Mouse (Mus musculus) lung, embryonic 16.5 days (tissue): Measurements from ENCODE around the gene Fbxo41. TPM values are rescaled to one million over a fixed set of nuclear protein-coding genes. Genes with fewer than 3 reads are reported as not detected.

ENCODE experiments used
- ATAC-seq: fragments of 200-750 bp; cut with Nextera tagmentation; 2 replicates; pipeline ENCODE4 v1.8.0; 2017; ENCODE audit warnings: low read depth, mild to moderate bottlenecking, moderate library complexity
- H3K27ac ChIP-seq: fragments of 300-500 bp; sonication (generic); 2 replicates; pipeline ENCODE4 v1.5.1; 2014; ENCODE audit warnings: mild to moderate bottlenecking, control low read depth, low read length
- H3K27me3 ChIP-seq: fragments of 300-500 bp; sonication (generic); 2 replicates; pipeline ENCODE4 v1.6.1; 2014; ENCODE audit warnings: low read depth, low read length, mixed read lengths; ENCODE audit not compliant: control insufficient read depth, insufficient read depth
- H3K36me3 ChIP-seq: fragments of 300-500 bp; sonication (generic); 2 replicates; pipeline ENCODE4 v1.6.1; 2014; ENCODE audit warnings: low read length; ENCODE audit not compliant: control insufficient read depth, insufficient read depth
- H3K4me1 ChIP-seq: fragments of 300-500 bp; sonication (generic); replicated peaks from 2 replicates; pipeline ENCODE4 v1.6.1; 2014; ENCODE audit warnings: low read length, mixed read lengths; ENCODE audit not compliant: control insufficient read depth, insufficient read depth
- H3K4me2 ChIP-seq: fragments of 300-500 bp; sonication (generic); 2 replicates; pipeline ENCODE4 v1.6.1; 2014; ENCODE audit warnings: low read depth, low read length, control low read depth
- H3K4me3 ChIP-seq: fragments of 300-500 bp; sonication (generic); 2 replicates; pipeline ENCODE4 v1.5.1; 2014; ENCODE audit warnings: mild to moderate bottlenecking, low read length, control low read depth
- H3K9ac ChIP-seq: fragments of 300-500 bp; sonication (generic); 2 replicates; pipeline ENCODE4 v1.6.1; 2014; ENCODE audit warnings: low read length, control low read depth
- H3K9me3 ChIP-seq: fragments of 300-500 bp; sonication (generic); 2 replicates; pipeline ENCODE4 v1.6.1; 2016; ENCODE audit warnings: low read length; ENCODE audit not compliant: control insufficient read depth
- WGBS: fragments of 180-500 bp; shearing (Covaris S2); extraction: QIAGEN DNeasy Blood & Tissue Kit; methylation state at CpG from one replicate; pipeline ENCODE4 v1.1.7; 2014; 5-methylcytosine and 5-hydroxymethylcytosine counted together
- polyA plus RNA-seq: library from polyadenylated mRNA; unstranded; fragments of >200 nt; fragmentation: Nextera tagmentation; extraction: Ambion mirVana; gene quantifications from 2 replicates; pipeline ENCODE4 v1.2.1, GENCODE M21; 2015

Gene Fbxo41
- polyA plus RNA-seq, 1 experiment from 2014 or later = 0.08 TPM

- no peak overlapping the region for H3K9ac ChIP-seq
Measured at GRCm38 (mm10) chr6:85480685-85481084, 22.1 kb downstream of the Fbxo41 start.

GRCm38 (mm10) chr6:85479979-85480378, 22.8 kb downstream of the Fbxo41 start:
- H3K27me3 ChIP-seq = peaks cover 26% of the 10 kb centered on the region
- H3K4me2 ChIP-seq = no peak overlapping the region
- H3K36me3 ChIP-seq = no peaks in the 10 kb centered on the region
- no peak overlapping the region for H3K4me3 ChIP-seq
- H3K9ac ChIP-seq = no peak overlapping the region
- no peak overlapping the region for H3K27ac ChIP-seq
- WGBS = 82% methylated on average over 5 of the region's 5 CpGs
- H3K9me3 ChIP-seq = no peaks in the 10 kb centered on the region
- no peak for ATAC-seq
- peaks cover 8% of the 10 kb centered on the region; the same call in 1 of the 2 replicates for H3K4me1 ChIP-seq

More at GRCm38 (mm10) chr6:85480685-85481084, 22.1 kb downstream of the Fbxo41 start:
- no peaks in the 10 kb centered on the region for H3K36me3 ChIP-seq
- H3K4me2 ChIP-seq = no peak overlapping the region
- peaks cover 33% of the 10 kb centered on the region for H3K27me3 ChIP-seq
- no peak overlapping the region for H3K4me3 ChIP-seq
- no peak overlapping the region for H3K27ac ChIP-seq
- peaks cover 8% of the 10 kb centered on the region; the same call in 1 of the 2 replicates for H3K4me1 ChIP-seq
- 61% methylated on average over 16 of the region's 16 CpGs for WGBS
- H3K9me3 ChIP-seq = no peaks in the 10 kb centered on the region
- ATAC-seq = no peak

- Histone ChIP-seq H3K36me3 (no peaks in the 10 kb centered on the region), H3K4me1 (no peaks in the 10 kb centered on the region), H3K27ac (no peak overlapping the region), H3K27me3 (peaks cover 11% of the 10 kb centered on the region), H3K9me3 (no peaks in the 10 kb centered on the region), H3K9ac (no peak overlapping the region), H3K4me2 (no peak overlapping the region), H3K4me3 (no peak overlapping the region)
- no peak for ATAC-seq
- 32% methylated on average over 14 of the region's 14 CpGs for WGBS
Measured at GRCm38 (mm10) chr6:85478416-85478815, 24.4 kb downstream of the Fbxo41 start.

GRCm38 (mm10) chr6:85477366-85477917, 25.4 kb downstream of the Fbxo41 start:
- Histone ChIP-seq H3K27ac (no peak overlapping the region), H3K4me3 (no peak overlapping the region), H3K9me3 (no peaks in the 10 kb centered on the region), H3K4me1 (no peaks in the 10 kb centered on the region), H3K4me2 (no peak overlapping the region), H3K27me3 (peaks cover 5% of the 10 kb centered on the region; the same call in 1 of the 2 replicates), H3K36me3 (no peaks in the 10 kb centered on the region), H3K9ac (no peak overlapping the region)
- ATAC-seq = no peak
- 28% methylated on average over 10 of the region's 10 CpGs for WGBS

- no peak for ATAC-seq
- Histone ChIP-seq H3K4me1 (no peaks in the 10 kb centered on the region), H3K9ac (no peak overlapping the region), H3K4me2 (no peak overlapping the region), H3K4me3 (no peak overlapping the region), H3K9me3 (no peaks in the 10 kb centered on the region), H3K27me3 (0 out of 2 replicates have a peak, but pooled peaks cover 3% of the 10 kb centered on the region), H3K27ac (no peak overlapping the region), H3K36me3 (no peaks in the 10 kb centered on the region)
- WGBS = 67% methylated on average over 3 of the region's 3 CpGs
Measured at GRCm38 (mm10) chr6:85475581-85475980, 27.2 kb downstream of the Fbxo41 start.

GRCm38 (mm10) chr6:85472542-85472941, 30.3 kb downstream of the Fbxo41 start:
- no peak overlapping the region for H3K4me2 ChIP-seq
- H3K4me1 ChIP-seq = no peaks in the 10 kb centered on the region
- H3K4me3 ChIP-seq = no peak overlapping the region
- 0 out of 2 replicates have a peak, but pooled peaks cover 2% of the 10 kb centered on the region for H3K27me3 ChIP-seq
- H3K9me3 ChIP-seq = no peaks in the 10 kb centered on the region
- H3K9ac ChIP-seq = no peak overlapping the region
- WGBS = 53% methylated on average over 5 of the region's 5 CpGs
- ATAC-seq = no peak
- peaks cover 12% of the 10 kb centered on the region for H3K36me3 ChIP-seq
- H3K27ac ChIP-seq = no peak overlapping the region

- Histone ChIP-seq H3K27me3 (no peaks in the 10 kb centered on the region), H3K9ac (no peak overlapping the region), H3K4me1 (no peaks in the 10 kb centered on the region), H3K9me3 (no peaks in the 10 kb centered on the region), H3K27ac (no peak overlapping the region), H3K36me3 (peaks cover 18% of the 10 kb centered on the region), H3K4me2 (no peak overlapping the region), H3K4me3 (no peak overlapping the region)
- no peak for ATAC-seq
- 49% methylated on average over 8 of the region's 8 CpGs for WGBS
Measured at GRCm38 (mm10) chr6:85471962-85472361, 30.8 kb downstream of the Fbxo41 start.

GRCm38 (mm10) chr6:85469660-85470430, 32.9 kb downstream of the Fbxo41 start:
- Histone ChIP-seq H3K4me3 (no peak overlapping the region), H3K27ac (no peak overlapping the region), H3K9ac (no peak overlapping the region), H3K4me2 (no peak overlapping the region), H3K36me3 (peaks cover 38% of the 10 kb centered on the region), H3K27me3 (no peaks in the 10 kb centered on the region), H3K9me3 (no peaks in the 10 kb centered on the region), H3K4me1 (no peaks in the 10 kb centered on the region)
- 64% methylated on average over 5 of the region's 5 CpGs for WGBS
- no peak for ATAC-seq

- Histone ChIP-seq H3K36me3 (peaks cover 75% of the 10 kb centered on the region), H3K9ac (no peak overlapping the region), H3K27me3 (no peaks in the 10 kb centered on the region), H3K9me3 (no peaks in the 10 kb centered on the region), H3K4me1 (no peaks in the 10 kb centered on the region), H3K27ac (no peak overlapping the region), H3K4me2 (no peak overlapping the region), H3K4me3 (no peak overlapping the region)
- ATAC-seq = no peak
Measured at GRCm38 (mm10) chr6:85465381-85465780, 37.4 kb downstream of the Fbxo41 start.
